Mouse (Mus musculus) neural tube, embryonic 15.5 days (tissue): ENCODE data around the gene Denr. TPM values are rescaled to one million over a fixed set of nuclear protein-coding genes. Genes with fewer than 3 reads are reported as not detected.

ENCODE experiments used
- ATAC-seq: fragments of 200-750 bp; cut with Nextera tagmentation; 2 replicates; pipeline ENCODE4 v1.8.0; 2017; ENCODE audit warnings: mild to moderate bottlenecking, moderate TSS enrichment, moderate library complexity; ENCODE audit not compliant: low FRiP score
- H3K27ac ChIP-seq: fragments of 300-500 bp; sonication (generic); replicated peaks from 2 replicates; pipeline ENCODE4 v1.5.1; 2015; ENCODE audit warnings: mild to moderate bottlenecking, inconsistent platforms
- H3K27me3 ChIP-seq: fragments of 300-500 bp; sonication (generic); replicated peaks from 2 replicates; pipeline ENCODE4 v1.6.1; 2015; ENCODE audit warnings: inconsistent platforms
- H3K36me3 ChIP-seq: fragments of 300-500 bp; sonication (generic); 2 replicates; pipeline ENCODE4 v1.6.1; 2015; ENCODE audit warnings: inconsistent platforms
- H3K4me1 ChIP-seq: fragments of 300-500 bp; sonication (generic); 2 replicates; pipeline ENCODE4 v1.6.1; 2015; ENCODE audit warnings: inconsistent platforms
- H3K4me2 ChIP-seq: fragments of 300-500 bp; sonication (generic); 2 replicates; pipeline ENCODE4 v1.6.1; 2015; ENCODE audit warnings: inconsistent platforms, mild to moderate bottlenecking, moderate library complexity
- H3K4me3 ChIP-seq: fragments of 300-500 bp; sonication (generic); replicated peaks from 2 replicates; pipeline ENCODE4 v1.5.1; 2015; ENCODE audit warnings: mild to moderate bottlenecking, inconsistent platforms
- H3K9ac ChIP-seq: fragments of 300-500 bp; sonication (generic); replicated peaks from 2 replicates; pipeline ENCODE4 v1.6.1; 2015; ENCODE audit warnings: mild to moderate bottlenecking, inconsistent platforms
- H3K9me3 ChIP-seq: fragments of 300-500 bp; sonication (generic); replicated peaks from 2 replicates; pipeline ENCODE4 v1.6.1; 2016; ENCODE audit warnings: inconsistent platforms
- WGBS: fragments of 180-500 bp; shearing (Covaris S2); methylation state at CpG from one replicate; pipeline ENCODE4 v1.1.7; 2015; ENCODE audit warnings: mixed read lengths; 5-methylcytosine and 5-hydroxymethylcytosine counted together
- polyA plus RNA-seq: library from polyadenylated mRNA; unstranded; fragments of >200 nt; fragmentation: Nextera tagmentation; extraction: Ambion mirVana; gene quantifications from 2 replicates; pipeline ENCODE4 v1.2.1, GENCODE M21; 2015

The Denr gene
- polyA plus RNA-seq, 1 experiment from 2014 or later, result 123 TPM

GRCm38 (mm10) chr5:123884332-123884731 lies 22.6 kb upstream of the Denr start:
- no peak overlapping the region for H3K27ac ChIP-seq
- no peaks in the 10 kb centered on the region for H3K27me3 ChIP-seq
- no peaks in the 10 kb centered on the region for H3K36me3 ChIP-seq
- no peak overlapping the region for H3K9ac ChIP-seq
- no peaks in the 10 kb centered on the region for H3K9me3 ChIP-seq
- WGBS, result 82% methylated on average over 10 of the region's 10 CpGs
- no peak for ATAC-seq
- no peaks in the 10 kb centered on the region for H3K4me1 ChIP-seq
- H3K4me3 ChIP-seq, result no peak overlapping the region
- no peak overlapping the region for H3K4me2 ChIP-seq

- Histone ChIP-seq H3K4me1 (no peaks in the 10 kb centered on the region), H3K27ac (no peak overlapping the region), H3K4me2 (no peak overlapping the region), H3K9ac (no peak overlapping the region), H3K27me3 (no peaks in the 10 kb centered on the region), H3K4me3 (no peak overlapping the region), H3K36me3 (no peaks in the 10 kb centered on the region), H3K9me3 (no peaks in the 10 kb centered on the region)
- 77% methylated on average over 3 of the region's 3 CpGs for whole genome bisulfite sequencing
- no peak for ATAC-seq
Measured at GRCm38 (mm10) chr5:123886365-123886764, 20.6 kb upstream of the Denr start.

DNA sequence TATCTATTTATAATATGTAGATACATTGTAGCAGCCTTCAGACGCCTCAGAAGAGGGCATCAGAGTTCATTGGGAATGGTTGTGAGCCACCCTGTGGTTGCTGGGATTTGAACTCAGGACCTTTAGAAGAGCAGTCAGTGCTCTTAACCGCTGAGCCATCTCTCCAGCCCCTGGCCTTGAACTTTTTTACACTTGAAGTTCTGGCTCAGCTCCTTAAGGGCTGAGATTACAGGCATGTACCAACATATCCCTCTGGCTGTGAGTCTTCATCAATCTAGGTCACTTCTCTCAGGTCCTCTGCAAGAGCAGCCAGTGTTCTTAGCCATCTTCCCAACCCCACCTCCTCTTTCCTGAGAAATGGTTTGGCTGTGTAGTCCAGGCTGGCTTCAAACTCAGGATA lies 16.7 kb upstream of the Denr start:
- H3K4me3 ChIP-seq, result no peak overlapping the region
- H3K27me3 ChIP-seq, result no peaks in the 10 kb centered on the region
- H3K4me2 ChIP-seq, result no peak overlapping the region
- no peak for ATAC-seq
- H3K4me1 ChIP-seq, result no peaks in the 10 kb centered on the region
- no peaks in the 10 kb centered on the region for H3K9me3 ChIP-seq
- H3K36me3 ChIP-seq, result no peaks in the 10 kb centered on the region
- 79% methylated on average over 2 of the region's 2 CpGs for WGBS
- no peak overlapping the region for H3K9ac ChIP-seq
- no peak overlapping the region for H3K27ac ChIP-seq

- Histone ChIP-seq H3K9ac (no peak overlapping the region), H3K9me3 (no peaks in the 10 kb centered on the region), H3K27ac (no peak overlapping the region), H3K36me3 (no peaks in the 10 kb centered on the region), H3K4me2 (no peak overlapping the region), H3K4me1 (no peaks in the 10 kb centered on the region), H3K27me3 (no peaks in the 10 kb centered on the region), H3K4me3 (no peak overlapping the region)
- ATAC-seq, result no peak
- WGBS, result 78% methylated on average over 5 of the region's 5 CpGs
Measured at GRCm38 (mm10) chr5:123890987-123891386, 16.0 kb upstream of the Denr start.

- Histone ChIP-seq H3K4me2 (no peak overlapping the region), H3K4me1 (no peaks in the 10 kb centered on the region), H3K9ac (no peak overlapping the region), H3K27ac (no peak overlapping the region), H3K27me3 (no peaks in the 10 kb centered on the region), H3K36me3 (no peaks in the 10 kb centered on the region), H3K9me3 (no peaks in the 10 kb centered on the region), H3K4me3 (no peak overlapping the region)
- 58% methylated on average over 6 of the region's 6 CpGs for WGBS
- no peak for ATAC-seq
Measured at GRCm38 (mm10) chr5:123891669-123892068, 15.3 kb upstream of the Denr start.

DNA sequence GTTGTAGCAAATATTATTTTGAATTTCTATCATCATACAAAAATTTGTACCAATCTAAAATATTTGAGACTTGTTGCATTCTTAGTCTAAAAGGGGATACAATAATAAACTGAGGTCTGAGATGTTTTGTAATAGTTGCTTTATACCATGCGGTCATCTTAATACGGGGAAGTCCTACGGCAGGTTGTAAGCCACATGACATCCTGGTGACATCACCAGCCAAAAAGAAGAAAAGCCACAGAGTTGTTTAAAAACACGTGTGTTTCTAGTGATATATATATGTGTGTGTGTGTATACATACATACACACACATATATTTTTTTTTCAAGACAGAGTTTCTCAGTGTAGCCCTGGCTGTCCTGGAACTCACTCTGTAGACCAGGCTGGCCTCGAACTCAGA lies 13.5 kb upstream of the Denr start:
- no peaks in the 10 kb centered on the region for H3K27me3 ChIP-seq
- 95% methylated on average over 5 of the region's 5 CpGs for WGBS
- H3K36me3 ChIP-seq, result no peaks in the 10 kb centered on the region
- H3K4me3 ChIP-seq, result no peak overlapping the region
- H3K9ac ChIP-seq, result no peak overlapping the region
- no peak overlapping the region for H3K27ac ChIP-seq
- no peak overlapping the region for H3K4me2 ChIP-seq
- no peaks in the 10 kb centered on the region for H3K9me3 ChIP-seq
- ATAC-seq, result no peak
- no peaks in the 10 kb centered on the region for H3K4me1 ChIP-seq

- 89% methylated on average over 11 of the region's 11 CpGs for WGBS
- no peak for ATAC-seq
- Histone ChIP-seq H3K9me3 (no peaks in the 10 kb centered on the region), H3K27me3 (no peaks in the 10 kb centered on the region), H3K27ac (no peak overlapping the region), H3K4me3 (no peak overlapping the region), H3K4me1 (no peaks in the 10 kb centered on the region), H3K4me2 (no peak overlapping the region), H3K36me3 (no peaks in the 10 kb centered on the region), H3K9ac (no peak overlapping the region)
Measured at GRCm38 (mm10) chr5:123896395-123896794, 10.6 kb upstream of the Denr start.

DNA sequence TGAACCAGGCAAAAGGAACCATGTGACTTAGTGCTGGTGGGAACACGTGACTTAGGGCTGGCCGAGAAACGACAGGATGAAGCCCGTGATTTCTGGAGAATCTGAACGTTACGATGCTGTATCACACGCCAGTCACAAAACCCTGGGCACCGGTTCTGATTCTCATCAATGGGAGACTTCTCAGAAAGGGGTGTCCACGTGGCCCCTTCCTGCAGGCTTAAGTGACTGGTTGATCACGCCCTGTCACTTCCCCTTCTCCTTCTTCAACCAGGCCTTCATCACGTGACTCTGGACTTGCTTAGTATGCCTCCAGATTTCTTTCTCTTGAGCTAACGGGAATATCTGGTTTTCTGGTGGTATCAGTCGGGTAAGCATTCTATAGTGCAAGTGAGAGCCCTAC lies 9.6 kb upstream of the Denr start:
- no peak for ATAC-seq
- Histone ChIP-seq H3K4me1 (no peaks in the 10 kb centered on the region), H3K4me3 (no peak overlapping the region), H3K27me3 (no peaks in the 10 kb centered on the region), H3K27ac (no peak overlapping the region), H3K9ac (no peak overlapping the region), H3K36me3 (no peaks in the 10 kb centered on the region), H3K4me2 (no peak overlapping the region), H3K9me3 (no peaks in the 10 kb centered on the region)
- 84% methylated on average over 13 of the region's 13 CpGs for WGBS

DNA sequence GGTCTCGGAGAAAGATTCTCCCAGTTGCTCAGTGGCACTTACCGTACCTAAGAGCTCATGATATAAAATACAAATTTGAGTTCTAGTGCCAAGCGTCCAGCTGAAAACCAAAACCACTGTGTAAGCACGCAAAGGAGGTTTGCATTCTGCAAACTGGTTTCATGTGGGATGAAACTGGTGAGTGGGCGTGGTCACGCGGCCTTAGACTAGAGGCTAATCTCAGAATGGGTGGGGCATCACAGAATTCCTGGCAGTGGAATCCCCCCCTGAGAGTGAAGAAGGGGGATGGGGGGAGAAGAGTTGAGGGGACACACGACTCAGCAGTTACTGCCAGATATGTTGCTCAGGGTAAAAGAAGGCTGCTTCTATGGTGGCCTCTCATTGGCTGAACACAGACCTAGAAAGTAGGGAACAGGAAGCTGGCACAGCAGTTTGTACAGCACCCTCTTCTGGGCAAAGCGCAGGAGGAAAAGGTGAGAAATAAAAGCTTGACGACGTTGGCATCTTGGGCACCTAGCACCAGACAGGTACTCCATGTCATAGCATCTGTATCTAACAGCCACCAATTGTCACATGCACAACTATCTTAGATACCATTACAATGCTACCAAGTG lies 2.8 kb upstream of the Denr start:
- Histone ChIP-seq H3K9me3 (no peaks in the 10 kb centered on the region), H3K27me3 (no peaks in the 10 kb centered on the region), H3K4me3 (no peak overlapping the region), H3K4me1 (peaks cover 21% of the 10 kb centered on the region), H3K36me3 (peaks cover 7% of the 10 kb centered on the region), H3K9ac (no peak overlapping the region), H3K27ac (no peak overlapping the region), H3K4me2 (no peak overlapping the region)
- no peak for ATAC-seq
- WGBS, result 77% methylated on average over 11 of the region's 11 CpGs

DNA sequence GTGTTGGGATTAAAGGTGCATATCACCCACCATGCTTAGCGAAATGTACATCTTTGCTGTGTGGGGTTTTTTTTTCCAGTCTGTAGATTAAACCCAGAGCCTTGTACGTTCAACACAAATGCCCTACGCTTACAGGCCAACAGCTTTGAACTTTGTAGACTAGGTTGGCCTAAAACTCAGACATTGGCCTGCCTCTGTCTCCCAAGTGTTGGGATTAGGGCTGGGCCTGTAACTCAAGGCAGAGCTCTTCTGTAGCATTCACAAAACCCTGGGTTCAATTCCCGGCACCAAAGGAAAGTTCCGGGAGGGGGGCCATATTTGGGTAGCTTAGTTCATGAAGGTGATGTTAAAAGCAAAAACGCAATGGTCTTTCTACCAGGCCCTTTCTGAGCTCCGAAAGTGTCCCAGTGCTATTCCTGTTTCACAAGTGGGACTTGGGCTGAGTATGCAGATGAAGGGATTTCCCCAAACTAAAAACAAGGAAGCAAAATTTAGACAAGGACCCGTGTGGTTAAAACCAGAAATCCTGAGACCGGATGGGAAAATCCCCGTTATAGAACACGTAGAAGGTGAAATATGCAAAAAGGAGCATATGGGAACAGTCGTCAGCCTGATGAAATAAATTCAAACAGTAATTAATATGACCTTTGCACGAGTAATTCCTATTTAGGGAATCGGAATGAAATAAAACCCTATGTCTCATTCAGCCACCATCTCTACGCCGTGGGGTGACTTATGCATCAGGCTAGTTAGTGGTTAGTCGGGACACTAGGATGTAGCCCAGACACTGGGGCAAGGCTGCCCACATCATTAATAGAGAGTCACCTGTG lies 614 bp upstream of the Denr start:
- H3K4me3 ChIP-seq, result peak overlapping the region; percentile 89
- 68% methylated on average over 17 of the region's 17 CpGs for WGBS
- peaks cover 23% of the 10 kb centered on the region for H3K4me1 ChIP-seq
- no peaks in the 10 kb centered on the region for H3K9me3 ChIP-seq
- H3K4me2 ChIP-seq, result peak overlapping the region; percentile 83
- H3K27me3 ChIP-seq, result no peaks in the 10 kb centered on the region
- H3K27ac ChIP-seq, result peak overlapping the region; percentile 50
- ATAC-seq, result no peak
- H3K36me3 ChIP-seq, result peaks cover 23% of the 10 kb centered on the region
- H3K9ac ChIP-seq, result peak overlapping the region; percentile 40; the same call in 1 of the 2 replicates

GRCm38 (mm10) chr5:123907631-123907977 lies 629 bp downstream of the Denr start:
- WGBS, result 4% methylated on average over 10 of the region's 10 CpGs
- Histone ChIP-seq H3K9me3 (no peaks in the 10 kb centered on the region), H3K4me2 (peak overlapping the region; percentile 83), H3K4me1 (peaks cover 23% of the 10 kb centered on the region), H3K9ac (peak overlapping the region; percentile 98), H3K4me3 (peak overlapping the region; percentile 89), H3K27ac (peak overlapping the region; percentile 90), H3K27me3 (no peaks in the 10 kb centered on the region), H3K36me3 (peaks cover 29% of the 10 kb centered on the region)
- ATAC-seq, result no peak

DNA sequence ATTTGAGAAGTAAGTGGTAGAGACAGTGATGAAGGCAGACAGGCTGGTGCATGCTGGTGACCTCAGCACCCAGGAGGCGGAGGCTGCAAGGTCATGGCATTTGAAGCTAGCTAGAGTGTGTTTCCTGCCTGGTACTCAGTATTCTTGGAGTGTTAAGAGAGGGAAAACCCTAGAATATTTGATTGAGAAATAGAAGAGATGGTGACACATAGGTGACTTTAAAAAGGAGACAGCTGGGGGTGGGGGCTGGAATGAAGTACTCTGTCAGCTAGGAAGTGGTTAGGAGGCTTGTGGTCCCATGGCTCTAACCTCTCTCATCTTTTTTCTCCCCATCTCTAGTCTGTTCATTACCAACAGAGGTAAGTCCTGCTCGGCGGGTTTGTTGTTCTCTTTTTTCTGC lies 7.9 kb downstream of the Denr start:
- H3K9me3 ChIP-seq, result no peaks in the 10 kb centered on the region
- 87% methylated on average over 3 of the region's 3 CpGs for WGBS
- H3K4me3 ChIP-seq, result no peak overlapping the region
- H3K27ac ChIP-seq, result no peak overlapping the region
- H3K4me1 ChIP-seq, result no peaks in the 10 kb centered on the region; the same call in 1 of the 2 replicates
- H3K27me3 ChIP-seq, result no peaks in the 10 kb centered on the region
- no peak overlapping the region for H3K4me2 ChIP-seq
- peaks cover 65% of the 10 kb centered on the region for H3K36me3 ChIP-seq
- ATAC-seq, result no peak
- no peak overlapping the region for H3K9ac ChIP-seq
